Mouse (Mus musculus) layer of hippocampus, adult 2 months (tissue): ENCODE measurements around the gene Slc27a3. TPM values are rescaled to one million over a fixed set of nuclear protein-coding genes. Genes with fewer than 3 reads are reported as not detected.
A peak's percentile ranks its signal among the peaks of the same experiment; 100 is the strongest.

Experiments used
- DNase-seq, 2 experiments: peaks; one replicate each; pipeline ENCODE4 v3.0.0; 2022; ENCODE audit warnings: low spot score in 2 of 2
- H3K27ac ChIP-seq: fragments of 200-600 bp; 2 replicates; pipeline ENCODE4 v1.8.1; 2022
- H3K4me3 ChIP-seq: fragments of 200-600 bp; 2 replicates; pipeline ENCODE4 v1.8.1; 2022; ENCODE audit warnings: mild to moderate bottlenecking
- CTCF ChIP-seq: fragments of 200-600 bp; conservative IDR thresholded peaks from 2 replicates; pipeline ENCODE4 v1.8.1; 2022; ENCODE audit warnings: antibody characterized with exemption, mild to moderate bottlenecking, moderate library complexity
- total RNA-seq, 2 experiments: library from RNA; stranded (reverse); gene quantifications; 2 replicates each; pipeline ENCODE4 v1.2.3; 2021

The Slc27a3 gene
- total RNA-seq, 2 experiments from 2014 or later: 15.0 to 17.2 TPM

DNA sequence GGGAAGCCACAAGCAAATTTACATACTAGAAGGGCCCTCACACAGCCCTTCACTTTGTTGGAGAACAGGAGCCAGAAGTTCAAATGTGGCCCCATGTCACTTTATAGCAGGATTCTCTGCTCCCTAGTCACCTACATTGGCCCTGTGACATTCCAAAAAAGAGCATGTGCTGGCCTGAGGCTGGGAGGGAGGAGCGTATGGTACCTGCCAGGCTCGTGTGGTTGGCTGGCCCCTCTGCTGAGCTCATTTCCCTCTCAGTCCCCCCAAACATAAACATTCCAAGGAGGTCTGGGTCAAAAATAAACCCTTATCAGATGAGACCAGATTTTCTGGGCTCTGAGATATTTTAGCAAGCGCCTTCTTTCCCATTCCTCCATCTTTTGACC lies 23.3 kb upstream of the Slc27a3 start:
- no peak for DNase-seq
- H3K27ac ChIP-seq: no peak overlapping the region
- no peak; the same call in 1 of the 2 replicates for TF ChIP-seq CTCF
- no peak overlapping the region for H3K4me3 ChIP-seq

DNA sequence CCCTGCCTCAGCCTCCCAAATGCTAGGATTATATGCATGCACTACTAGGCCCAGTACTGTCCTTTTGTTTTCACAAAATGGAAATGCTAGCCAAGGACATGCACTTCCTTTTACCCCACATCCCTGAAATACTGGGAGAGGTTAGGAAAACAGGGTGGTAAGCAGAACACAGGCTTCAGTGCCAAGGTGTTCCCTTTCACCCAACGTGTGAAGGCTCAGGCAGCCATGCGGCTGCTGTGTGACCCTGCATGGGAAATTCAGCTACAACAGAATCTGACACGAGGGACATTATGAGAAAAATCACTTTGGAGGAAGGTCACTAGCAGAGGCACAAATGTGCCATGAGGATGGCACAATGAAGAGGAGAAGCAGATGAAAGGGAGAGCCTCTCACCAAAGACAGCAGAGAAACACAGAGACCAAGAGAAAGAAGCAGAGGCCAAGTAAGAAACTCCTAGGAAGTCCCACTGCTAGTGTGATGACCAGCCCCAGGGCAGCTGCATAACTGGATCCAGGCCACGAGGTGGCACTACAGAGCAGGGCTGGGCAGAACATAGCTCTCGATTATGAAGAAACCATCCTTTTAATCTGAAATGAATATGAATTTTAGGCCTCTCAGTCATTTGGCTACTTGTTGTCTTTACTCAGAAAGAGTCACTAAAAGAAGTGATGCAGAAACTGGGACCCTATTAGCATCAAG lies 22.7 kb upstream of the Slc27a3 start:
- TF ChIP-seq CTCF: peak; percentile 99
- DNase-seq: peak; percentile 56 to 74
- Histone ChIP-seq H3K27ac (no peak overlapping the region), H3K4me3 (no peak overlapping the region)

DNA sequence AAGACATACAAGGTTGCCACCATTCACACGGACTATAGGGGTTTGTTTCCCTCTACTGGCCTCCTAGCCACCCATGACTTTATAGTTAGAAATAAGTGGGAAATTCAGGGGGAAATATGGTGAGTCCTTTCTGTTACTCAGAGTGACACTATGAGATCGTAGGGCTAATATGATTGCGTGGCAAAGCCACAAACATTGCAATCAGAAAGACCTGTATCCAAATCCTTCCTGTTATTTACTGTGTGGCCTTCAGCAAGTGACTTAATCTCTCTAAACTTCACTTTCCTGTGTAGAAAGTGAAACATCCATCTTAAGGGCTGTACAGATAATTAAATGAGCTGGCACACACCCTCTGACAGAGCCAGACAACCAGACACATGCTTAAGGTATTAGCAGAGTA lies 19.0 kb upstream of the Slc27a3 start:
- TF ChIP-seq CTCF: no peak
- no peak for DNase-seq
- Histone ChIP-seq H3K27ac (no peak overlapping the region), H3K4me3 (no peak overlapping the region)

DNA sequence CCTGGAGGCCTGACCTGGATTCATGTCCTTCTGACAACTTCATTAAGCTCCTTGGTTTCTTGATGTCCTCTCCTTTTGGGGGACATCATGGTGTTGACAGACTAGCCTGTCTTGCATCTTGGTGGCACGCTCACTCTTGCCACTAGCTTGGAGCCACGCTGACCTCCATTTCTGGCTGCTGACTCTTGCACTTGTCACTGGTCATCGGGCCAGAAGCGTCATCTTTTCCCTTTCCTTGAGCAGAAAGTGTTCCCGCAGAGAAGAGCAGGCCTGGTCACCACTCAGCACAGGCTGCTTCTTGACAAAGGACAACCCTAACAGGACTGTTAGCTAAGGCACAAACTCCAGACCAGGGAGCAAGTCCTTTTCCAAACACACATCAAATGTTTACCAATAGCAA lies 16.7 kb upstream of the Slc27a3 start:
- no peak for TF ChIP-seq CTCF
- Histone ChIP-seq H3K27ac (no peak overlapping the region), H3K4me3 (no peak overlapping the region)
- DNase-seq: no peak

DNA sequence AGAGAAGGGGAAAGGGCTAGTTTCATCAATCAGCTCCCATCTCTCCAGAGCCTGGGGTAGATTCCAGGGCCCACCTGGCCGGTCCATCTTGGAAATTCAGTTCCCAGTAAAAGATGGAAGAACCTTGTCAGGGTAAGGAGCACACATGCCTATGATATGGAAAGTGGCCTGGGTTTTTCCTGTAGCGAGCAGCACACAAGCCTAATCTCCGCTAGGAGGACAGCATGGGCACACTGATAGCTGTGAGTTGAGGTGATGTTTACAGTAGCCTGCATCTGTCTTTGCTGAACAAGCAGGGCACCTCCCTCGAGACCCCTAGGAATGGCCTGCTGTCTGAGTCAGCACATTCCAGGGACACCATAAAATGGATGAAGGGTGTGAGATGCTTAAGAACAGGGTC lies 14.9 kb upstream of the Slc27a3 start:
- no peak overlapping the region for H3K4me3 ChIP-seq
- no peak overlapping the region for H3K27ac ChIP-seq
- no peak for TF ChIP-seq CTCF
- no peak for DNase-seq

DNA sequence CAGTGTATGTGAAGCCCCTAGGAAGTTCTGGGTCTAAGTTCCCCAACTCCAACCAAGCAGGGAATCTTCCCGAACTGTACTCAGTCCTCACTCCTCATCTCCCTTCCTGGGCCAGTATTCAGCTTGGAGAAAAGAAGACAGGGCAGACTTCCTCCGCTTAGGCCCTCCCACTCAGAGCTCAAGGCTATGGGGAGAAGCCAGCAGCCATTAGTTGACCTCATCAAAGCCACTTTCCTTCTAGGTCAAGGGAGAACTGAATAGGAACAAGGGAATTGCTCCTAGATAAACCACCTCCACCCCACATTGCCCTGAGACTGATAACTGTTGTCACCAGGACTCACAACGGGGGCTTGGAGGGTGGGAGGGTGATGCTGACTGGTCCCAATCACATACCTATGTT lies 14.4 kb upstream of the Slc27a3 start:
- no peak overlapping the region for H3K27ac ChIP-seq
- TF ChIP-seq CTCF: no peak
- DNase-seq: no peak
- no peak overlapping the region for H3K4me3 ChIP-seq

DNA sequence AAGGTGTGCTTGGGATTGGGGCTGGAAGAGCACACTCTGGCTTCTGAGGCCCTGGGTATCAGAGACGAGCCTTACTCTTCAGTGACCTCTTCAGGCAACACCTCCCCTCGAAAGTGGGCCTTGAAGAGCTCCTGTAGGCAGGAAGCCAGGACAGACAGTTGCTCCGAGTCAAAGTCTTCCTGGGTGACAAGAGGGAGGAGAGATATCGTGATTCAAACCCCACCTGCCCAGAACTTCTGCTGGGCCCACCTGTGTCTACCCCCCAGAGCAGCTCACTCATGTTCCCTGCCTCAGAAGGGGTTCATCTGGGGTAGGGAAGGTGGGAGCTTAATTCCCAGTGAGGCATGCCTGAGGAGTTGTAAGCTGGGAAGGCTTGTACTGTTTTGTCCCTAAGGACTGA lies 11.3 kb upstream of the Slc27a3 start:
- Histone ChIP-seq H3K4me3 (no peak overlapping the region), H3K27ac (no peak overlapping the region)
- DNase-seq: no peak
- no peak for TF ChIP-seq CTCF

DNA sequence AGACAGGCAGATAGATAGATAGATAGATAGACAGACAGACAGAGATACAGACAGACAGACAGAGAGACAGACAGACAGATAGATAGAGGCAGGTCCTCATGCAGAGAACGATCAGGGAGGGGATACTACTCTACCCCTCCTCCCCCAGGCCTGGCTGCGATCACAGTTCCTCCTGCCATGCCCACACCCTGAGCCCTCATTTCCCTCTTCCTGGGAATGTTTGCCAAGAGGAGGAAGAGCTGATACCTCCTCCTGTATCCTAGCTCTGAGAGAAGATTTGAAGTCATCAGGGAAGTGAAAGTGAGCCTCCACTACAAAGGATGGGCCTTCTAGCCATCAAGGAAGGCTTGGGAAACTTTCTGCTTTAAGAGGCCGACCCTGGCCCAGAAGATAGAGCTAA lies 5.9 kb upstream of the Slc27a3 start:
- TF ChIP-seq CTCF: no peak
- Histone ChIP-seq H3K27ac (no peak overlapping the region), H3K4me3 (no peak overlapping the region)
- no peak for DNase-seq

DNA sequence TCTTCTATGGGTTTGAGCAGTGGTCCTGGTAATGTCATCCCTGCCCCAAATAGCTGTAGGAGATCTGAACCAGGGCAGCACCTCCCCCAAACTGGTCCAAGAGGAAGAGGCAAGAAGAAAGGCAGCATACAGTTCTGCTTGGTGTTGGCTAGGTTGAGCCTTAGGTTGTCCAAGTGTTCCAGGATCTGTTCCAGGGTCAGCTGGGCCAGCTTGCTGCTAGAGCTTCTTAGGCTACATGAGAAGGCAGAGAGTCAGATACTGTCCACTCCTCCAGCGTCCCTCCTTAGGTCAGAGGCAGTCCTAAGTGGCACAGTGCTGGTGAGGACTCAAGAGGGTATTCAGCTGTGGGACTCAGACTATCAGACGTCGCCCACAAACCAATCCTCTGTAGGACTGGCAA lies 2.9 kb upstream of the Slc27a3 start:
- no peak for TF ChIP-seq CTCF
- Histone ChIP-seq H3K4me3 (no peak overlapping the region), H3K27ac (no peak overlapping the region)
- DNase-seq: no peak

DNA sequence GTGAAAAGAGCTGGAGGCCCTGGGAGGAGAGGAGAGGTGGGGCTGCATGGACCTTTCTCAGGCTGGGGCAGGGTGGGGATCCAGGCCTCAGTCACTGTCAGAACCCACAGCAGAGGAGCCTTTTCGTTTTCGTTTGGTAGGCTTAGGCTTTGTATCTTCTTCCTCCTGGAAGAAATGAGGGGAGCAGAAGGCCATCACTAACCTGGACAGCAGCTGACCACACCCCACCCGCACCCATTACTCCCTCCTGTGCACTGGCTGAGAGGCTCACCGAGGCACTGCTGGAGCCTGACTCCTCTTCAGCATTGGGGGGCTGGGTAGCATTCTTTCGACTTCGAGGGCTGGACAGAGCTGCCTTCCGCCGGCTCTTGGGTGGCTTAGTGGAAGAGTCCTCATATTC lies 2.2 kb upstream of the Slc27a3 start:
- no peak for DNase-seq
- no peak for TF ChIP-seq CTCF
- H3K27ac ChIP-seq: peak overlapping the region; percentile 3; the same call in 1 of the 2 replicates
- H3K4me3 ChIP-seq: no peak overlapping the region

DNA sequence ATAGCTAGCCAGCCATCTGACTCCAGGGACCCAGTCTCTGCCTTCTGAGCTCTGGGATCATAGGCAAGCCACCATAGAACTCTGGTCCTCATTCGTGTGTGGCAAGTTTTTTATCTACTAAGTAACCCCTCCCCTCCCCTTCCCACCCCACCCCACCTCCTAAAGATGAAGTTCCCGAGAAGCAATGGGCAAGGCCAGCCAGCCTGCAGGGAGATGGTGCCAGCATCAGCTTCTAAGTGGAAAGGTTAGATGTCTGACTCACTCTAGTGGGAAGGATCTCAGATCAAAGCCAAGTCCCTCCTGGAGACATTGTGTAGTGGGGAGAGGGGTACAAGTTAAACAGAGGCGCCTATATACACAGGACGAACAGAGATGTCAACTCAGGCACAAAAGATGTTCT lies 1.3 kb upstream of the Slc27a3 start:
- no peak overlapping the region for H3K27ac ChIP-seq
- no peak overlapping the region for H3K4me3 ChIP-seq
- no peak for DNase-seq
- no peak for TF ChIP-seq CTCF

DNA sequence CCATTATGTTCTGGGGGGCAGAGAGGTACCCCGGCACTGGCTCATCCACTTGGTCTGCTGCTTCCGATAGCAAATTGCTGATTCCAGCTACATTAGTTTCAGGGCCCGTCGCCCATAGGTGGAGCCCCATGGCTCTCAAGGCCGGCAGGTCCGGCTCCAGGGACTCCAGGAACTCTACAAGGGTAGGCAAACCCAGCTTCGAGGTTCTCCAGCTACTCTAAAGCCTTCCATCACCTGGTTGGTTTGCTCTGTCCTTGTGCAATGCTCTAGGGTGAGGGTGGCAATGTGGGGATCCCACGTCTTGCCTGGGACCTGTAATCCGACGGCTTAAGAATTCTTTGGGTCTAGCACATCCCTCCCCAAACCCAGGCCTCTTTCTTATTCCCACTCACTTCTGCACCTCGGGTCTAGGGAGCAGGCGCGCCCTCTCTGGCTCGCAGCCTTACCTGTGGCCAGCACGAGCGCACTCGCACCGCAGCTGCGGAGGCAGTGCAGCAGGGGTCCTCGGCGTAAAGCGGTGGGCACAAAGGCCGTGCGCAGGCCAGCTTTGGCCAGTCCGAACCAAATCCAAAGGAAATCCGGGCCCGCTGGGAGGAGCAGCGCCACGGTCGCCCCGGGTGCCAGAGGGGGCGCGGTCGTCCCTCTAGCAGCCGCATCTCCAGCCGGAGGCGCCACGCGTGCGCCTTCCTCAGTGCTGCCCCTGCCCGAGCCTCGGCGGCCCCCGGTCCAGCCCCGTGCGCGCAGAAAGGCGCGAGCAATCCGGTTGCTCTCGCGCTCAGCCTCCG lies 820 bp downstream of the Slc27a3 start:
- Histone ChIP-seq H3K27ac (peak overlapping the region; percentile 84), H3K4me3 (peak overlapping the region; percentile 69)
- no peak for DNase-seq
- peak; percentile 34 for TF ChIP-seq CTCF

DNA sequence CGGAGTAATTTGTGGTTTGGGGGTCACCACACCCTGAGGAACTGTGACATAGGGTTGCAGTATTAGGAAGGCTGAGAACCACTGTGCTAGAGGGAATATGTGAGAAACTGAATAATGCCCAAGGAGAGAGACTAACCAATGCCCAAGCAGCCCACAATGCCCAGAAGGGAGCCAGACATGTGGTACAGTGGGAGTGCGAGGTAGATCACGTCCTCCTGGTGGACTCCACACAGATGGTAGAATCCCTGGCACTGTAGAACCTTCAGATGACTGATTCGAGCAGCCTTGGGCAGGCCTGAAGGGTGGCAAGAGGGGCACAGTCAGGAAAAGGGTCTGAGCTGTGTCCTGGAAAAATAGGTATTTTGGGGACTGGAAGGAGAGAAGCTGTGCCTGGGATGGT lies 1.5 kb downstream of the Slc27a3 start:
- peak overlapping the region; percentile 69 for H3K4me3 ChIP-seq
- DNase-seq: no peak
- TF ChIP-seq CTCF: no peak
- H3K27ac ChIP-seq: peak overlapping the region; percentile 84; the same call in 1 of the 2 replicates

DNA sequence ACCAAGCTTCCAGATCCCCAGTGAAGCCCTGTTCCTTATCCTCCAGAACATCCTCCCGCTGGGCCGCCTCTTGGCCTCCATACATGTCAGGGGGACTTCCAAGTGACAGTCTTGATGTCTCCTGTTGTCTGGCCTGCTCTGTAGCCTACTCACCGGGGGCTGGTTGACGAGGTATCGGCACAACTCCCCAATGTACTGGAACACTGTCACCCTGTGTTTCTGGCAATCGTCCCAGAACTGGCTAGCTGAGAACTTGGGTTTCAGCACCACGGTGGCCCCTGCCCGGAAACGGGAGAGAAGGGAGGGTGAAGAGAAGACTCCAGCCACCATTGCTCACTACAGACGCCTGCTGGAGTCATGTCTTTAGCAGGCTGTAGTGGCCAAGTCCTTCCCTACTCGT lies 2.3 kb downstream of the Slc27a3 start:
- Histone ChIP-seq H3K27ac (peak overlapping the region; percentile 84), H3K4me3 (peak overlapping the region; percentile 16; the same call in 1 of the 2 replicates)
- no peak for TF ChIP-seq CTCF
- DNase-seq: peak in 1 of 2 experiments; percentile 64
